Mouse (Mus musculus) cerebellum, adult 18-20 months (tissue): Measurements from ENCODE around the gene Rorc.

Experiments
- DNase-seq, 2 experiments: peaks; one replicate each; pipeline ENCODE4 v3.0.0; 2021

Rorc gene

DNA sequence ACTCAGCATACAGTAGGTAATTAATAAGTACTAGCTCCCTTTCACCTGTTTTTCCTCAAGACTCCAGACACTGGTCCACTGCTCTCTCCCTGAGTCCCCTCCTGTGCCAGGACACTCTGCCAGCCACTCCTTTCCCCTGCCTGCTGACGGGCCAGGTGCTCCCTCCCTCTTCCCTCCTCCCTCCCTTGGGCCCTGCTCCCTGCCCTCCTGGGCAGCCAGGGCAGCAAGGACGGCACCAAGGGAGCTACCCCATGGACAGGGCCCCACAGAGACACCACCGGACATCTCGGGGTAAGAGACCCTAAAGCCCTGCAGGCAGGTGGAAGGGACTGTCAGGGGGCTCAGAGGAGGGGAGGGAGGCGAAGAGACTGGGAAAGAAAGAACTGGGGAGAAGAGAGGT lies at the start of gene Rorc:
Gene Rorc (plus strand): TSS at position 154 of the 400 bp plus-strand sequence.
- peak; percentile 71 to 84 for DNase-seq

DNA sequence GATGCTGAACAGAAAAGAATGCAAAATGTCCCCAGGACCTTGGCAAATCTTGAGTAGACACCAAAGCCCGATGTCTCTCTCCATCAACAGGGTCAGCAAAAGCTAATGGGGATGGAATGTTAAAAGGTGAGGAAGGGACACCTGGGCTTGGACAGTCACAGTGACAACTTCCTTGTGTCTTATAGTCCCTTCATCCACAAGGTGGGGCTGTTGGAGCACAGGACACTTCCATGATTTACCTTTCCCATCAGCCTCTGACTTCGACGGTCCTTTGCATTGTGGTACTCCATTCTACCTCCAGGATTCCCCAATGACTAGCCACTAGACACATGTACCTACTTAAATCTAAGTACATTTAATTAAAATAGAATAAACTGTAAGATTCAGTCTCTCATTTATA lies 43.9 kb upstream of the Rorc start:
- DNase-seq: no peak

DNA sequence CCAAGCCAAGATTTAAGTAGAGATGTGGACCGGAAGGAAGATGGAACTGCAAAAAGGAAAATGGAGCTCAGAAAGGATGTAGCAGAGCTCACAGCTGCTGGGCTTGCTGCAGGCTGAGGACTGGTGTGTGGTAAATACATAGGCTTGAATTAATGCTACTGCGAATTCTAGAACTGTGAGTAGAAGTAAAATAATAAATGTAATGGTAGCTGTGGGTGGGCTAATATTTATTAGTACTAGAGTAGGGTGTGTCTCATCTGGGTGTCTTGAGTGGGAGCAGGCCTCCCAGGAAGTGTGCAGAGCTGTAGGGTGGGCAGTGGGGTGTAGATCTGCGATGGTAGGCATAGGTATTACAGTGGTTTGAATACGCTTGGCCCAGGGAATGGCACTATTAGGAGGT lies 38.2 kb upstream of the Rorc start:
- DNase-seq: no peak

DNA sequence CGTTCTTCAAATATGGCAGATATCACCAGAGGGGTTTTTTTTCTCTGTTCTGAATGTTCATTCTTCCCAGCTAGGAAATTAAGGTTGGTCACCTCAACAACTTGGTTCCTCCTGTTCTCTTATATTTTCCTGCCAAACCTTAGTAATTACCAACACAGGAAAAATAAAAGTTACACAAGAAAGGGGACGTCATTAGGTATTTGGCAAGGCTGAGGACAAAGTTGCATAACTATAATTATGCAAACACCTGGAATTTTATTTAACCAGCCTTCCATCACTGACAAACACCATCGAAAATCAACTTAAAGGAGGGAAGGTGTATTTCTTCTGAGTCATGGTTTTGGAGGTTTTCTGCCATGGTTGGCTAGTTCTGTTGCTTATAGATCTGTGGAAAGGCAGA lies 34.1 kb upstream of the Rorc start:
- DNase-seq: no peak

DNA sequence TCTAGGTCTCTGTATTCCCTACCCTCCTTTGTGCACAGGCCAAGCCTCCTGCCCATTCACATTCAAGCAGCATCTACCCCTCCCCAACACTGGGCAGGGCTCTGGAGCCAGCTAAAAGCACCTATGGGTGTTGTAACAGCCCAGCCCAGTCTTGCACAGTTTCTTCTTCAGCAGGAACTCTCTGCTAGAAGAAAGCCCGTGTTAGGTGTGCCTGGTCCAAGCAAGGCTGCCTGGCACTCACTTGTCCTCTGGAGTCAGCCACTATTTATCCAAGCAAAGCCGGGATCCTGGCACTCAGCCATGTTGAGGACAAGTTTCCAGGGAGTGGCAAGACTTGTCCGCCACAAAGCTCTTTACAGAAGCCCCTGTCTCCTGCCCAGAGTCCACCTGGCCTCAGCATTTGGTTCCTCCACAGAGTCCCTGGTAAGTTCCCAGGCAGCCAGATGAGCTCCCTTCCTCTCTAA lies 30.6 kb upstream of the Rorc start, which contains the start of gene Them5:
Gene Them5 (plus strand): TSS at position 141 of the 464 bp plus-strand sequence.
- no peak for DNase-seq

DNA sequence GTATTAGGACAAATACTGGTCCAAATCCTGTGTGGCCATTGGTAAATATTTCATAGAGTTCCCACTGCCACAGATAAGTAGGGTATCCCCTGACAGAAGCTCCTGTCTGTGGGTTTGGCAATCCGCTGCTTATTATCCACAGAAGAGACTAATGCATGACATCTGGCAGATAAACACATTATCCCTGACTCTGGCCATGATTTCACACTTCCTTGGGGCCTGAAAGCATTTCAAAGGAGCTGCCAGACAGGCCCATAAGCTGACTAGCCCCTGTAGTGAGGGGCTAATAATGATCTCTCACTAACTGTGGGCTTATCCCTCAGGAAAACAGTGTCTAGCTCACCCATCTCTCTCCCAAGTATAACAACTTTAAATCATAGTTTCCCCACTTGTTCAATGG lies 30.0 kb upstream of the Rorc start:
- no peak for DNase-seq

DNA sequence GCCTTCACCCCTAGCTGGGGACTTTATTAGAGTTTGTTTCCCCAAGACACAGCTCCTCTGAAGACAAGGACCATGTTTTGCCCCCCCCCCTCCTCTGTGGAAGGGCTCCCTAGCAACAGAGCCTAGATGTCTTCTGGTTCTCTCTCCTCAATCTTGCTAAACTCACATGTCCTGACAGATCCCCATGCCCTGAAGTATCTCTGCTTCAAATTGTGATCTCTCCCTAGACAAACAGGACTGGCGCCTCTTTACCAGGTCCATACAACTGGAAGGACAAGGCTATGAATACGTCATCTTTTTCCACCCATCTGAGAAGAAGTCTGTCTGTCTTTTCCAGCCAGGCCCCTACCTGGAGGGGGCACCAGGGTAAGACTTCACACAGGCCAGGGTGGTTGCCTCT lies 28.4 kb upstream of the Rorc start:
- DNase-seq: no peak

DNA sequence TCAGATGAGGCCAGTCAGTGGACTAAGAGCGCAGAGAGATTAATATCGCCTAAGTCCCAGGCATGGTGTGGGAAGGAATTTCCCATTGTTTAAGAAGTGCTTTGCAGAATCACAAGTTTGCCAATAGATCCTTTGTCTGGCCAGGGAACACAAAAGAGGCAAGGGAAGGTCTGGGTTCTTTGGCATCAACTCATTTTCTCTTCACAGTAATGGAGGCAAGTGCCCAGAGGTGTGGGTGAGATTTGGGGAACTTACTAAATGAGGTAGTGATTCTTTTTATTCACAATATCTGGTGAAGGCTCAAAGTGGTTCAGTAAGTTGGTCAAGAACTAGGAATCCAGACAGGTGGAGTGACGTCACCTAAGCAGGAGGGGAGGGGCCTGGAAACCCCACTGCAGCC lies 27.7 kb upstream of the Rorc start:
- no peak for DNase-seq

DNA sequence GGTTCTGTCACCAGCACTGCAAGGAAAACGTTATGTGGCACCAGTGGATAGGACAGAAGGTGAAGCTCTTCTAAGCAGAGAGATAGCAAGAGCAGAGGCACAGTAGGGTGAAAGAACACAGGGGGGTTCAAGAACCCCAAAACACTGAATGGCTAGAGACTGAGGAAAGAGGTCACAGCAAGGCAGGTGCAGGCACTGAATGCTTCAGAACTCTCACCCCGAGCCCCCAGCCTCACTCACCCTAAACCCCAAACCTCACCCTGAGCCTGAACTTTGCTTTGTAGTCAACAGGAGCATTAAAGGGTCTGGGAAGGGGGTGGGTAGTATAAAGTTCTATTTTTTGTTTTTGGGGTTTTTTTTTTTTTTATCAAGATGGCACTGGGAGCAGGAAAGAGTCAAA lies 24.4 kb upstream of the Rorc start:
- no peak for DNase-seq

DNA sequence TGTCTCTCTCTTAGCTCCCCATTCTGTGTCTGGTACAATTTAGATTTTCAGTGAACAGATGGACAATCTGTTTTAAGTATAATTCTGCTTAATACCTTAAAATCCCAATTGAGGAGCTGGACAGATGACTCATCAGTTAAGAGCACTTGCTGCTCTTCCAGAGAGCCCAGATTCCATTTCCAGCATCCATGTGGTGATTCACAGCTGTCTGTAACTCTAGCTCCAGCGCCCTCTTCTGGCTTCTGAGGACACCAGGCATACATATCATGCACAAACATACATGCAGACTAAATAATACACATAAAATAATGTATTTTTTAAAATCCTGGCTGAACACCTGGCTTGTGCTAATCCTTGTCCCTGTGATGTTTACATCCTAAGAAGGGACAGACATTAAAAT lies 11.8 kb upstream of the Rorc start:
- no peak for DNase-seq

DNA sequence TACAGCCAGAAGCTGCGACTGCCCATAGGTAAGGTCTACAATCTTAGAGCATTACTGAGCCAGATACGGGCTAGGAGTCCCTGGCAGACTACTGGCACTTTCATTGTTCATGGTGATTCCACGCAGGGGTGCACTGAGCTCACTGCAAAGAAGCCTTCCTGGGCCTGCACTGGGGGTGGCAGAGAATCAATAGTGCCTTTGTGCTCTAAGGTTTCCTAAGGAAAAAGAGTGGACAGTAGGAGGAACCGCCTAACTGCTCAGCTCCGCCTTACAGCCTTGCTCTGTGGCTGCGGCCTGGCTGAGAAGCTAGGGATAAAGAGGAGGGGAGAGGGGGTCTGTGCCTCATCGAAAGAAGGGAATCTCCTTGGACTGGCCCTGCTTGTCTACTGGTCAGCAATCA lies 10.5 kb upstream of the Rorc start, which contains the start of gene C2cd4d:
Gene C2cd4d (plus strand): TSS at position 301 of the 400 bp plus-strand sequence.
- DNase-seq: no peak

DNA sequence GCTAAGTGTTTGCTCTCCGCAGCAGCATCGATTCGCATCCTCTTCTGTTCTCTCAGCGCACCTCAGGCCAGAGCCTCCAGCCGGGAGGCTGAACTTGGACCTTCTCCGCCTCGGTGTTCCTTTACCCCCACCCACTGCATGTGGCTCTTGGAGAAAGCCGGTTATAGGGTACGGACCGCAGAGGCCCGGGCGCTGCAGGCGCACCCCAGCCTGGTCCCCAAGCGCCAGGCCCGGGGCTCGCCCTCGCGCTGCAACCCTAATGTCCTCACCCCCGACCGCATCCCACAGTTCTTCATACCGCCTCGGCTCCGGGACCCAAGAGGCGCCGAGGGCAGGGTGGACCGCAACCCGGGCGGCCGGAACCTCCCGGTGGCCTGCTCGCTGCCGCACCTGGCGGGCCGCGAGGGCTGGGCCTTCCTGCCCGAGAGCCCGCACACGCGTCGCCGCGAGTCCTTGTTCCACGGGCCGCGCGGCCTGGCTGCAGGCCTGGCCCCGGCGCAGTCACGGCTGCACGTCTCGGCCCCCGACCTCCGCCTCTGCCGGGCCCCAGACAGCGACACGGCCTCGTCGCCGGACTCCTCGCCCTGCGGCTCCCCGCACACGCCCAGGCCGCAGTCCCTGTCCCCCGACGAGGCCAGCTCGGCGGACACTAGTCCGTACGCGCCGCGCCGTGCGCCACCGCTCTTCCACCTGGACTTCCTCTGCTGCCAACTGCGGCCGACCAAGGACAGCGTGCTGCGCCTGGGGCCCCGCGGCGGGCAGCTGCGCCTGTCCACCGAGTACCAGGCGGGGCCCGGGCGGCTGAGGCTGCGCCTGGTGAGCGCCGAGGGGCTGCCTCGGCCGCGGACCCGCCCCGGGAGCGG lies 9.1 kb upstream of the Rorc start:
- DNase-seq: peak; percentile 58 to 76

DNA sequence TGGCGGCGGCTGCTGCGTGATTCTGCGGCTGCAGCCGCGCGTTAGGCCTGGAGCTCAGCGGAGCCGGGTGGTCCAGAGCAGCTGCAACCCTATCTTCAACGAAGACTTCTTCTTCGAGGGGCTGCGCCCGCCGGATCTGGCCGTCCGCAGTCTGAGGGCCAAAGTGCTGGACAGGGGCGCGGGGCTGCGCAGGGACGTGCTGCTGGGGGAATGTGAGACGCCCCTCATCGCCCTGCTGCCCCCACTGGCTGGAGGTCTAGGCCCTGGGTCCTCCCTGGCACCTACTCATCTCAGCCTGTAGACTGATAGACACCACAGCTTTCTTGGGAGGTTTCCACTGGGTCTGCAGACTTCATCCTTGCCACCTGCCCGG lies 8.5 kb upstream of the Rorc start:
- DNase-seq: peak in 1 of 2 experiments; percentile 26

DNA sequence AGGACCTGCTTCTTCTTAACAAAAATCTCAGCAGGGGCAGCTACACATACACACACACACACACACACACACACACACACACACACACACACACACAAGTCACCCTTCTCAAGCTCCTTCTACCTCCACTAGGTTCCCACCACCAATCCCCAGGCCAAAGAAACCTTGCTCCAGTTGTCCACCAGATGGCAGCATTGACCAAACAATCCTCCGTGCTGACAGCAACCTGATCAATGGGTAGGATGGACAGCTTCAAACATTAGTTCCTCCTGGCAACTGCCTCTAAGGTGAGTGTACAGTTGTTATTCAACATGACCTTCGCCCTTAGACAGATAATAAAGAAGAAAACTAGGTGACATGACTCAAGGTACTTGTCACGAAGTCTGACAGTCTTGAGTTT lies 5.8 kb upstream of the Rorc start:
- peak; percentile 82 to 88 for DNase-seq

DNA sequence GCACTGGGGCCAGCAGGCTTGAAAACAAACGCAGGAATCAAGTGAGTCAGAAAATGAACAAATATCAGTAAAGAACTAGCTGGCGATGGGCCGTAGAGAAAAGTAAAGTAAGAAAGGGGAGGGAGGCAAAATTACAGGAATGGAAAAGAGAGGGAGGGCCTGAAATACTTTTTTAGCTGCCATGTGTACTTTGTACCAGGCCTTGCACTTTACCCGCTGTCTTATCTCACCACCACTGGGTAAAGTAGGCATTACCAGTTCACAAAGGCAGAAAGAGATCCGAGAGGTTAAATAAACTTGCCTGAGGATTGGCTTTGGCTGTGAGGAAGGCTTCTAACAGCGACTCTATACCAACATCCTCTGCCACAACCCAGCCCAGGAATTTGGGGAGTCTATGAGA lies 5.1 kb upstream of the Rorc start:
- DNase-seq: no peak

DNA sequence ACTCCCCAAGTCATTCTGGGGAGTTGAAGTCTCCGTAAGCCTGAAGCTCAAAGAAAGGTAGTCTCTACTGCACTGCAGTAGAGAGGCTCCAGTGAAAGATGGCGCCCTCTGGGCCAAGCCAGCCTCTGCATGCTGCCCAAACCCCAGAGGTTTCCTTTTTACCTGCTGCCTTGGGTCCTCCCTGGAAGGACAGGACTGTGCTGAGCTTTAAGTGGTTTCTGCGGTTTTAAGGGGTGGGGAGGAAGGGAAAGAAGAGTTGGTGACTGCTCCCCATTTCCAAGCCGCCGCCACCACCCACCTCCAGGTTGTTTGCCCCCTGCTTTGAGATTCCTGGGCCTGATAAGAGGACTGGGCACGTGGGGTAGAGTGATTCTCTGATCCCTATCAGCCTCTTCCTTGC lies 4.0 kb upstream of the Rorc start:
- no peak for DNase-seq

DNA sequence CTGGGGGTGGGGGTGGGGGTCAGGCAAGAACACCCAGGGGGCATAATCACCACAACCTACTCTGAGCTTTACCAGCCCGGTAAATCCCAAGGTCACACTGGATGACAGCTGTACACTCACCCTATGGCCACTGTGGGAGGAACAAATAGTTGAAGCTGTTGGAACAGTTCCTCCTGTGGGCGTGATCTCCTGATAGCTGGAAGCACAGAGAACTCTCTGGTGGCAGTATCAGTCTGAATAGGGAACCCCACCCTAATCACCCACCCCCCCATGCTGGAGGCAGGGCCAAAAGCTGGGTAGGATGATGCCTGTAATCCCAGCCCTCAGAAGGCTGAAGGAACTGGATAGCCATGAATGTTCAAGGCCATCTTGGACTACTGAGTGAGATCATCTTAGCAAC lies 2.9 kb upstream of the Rorc start:
- no peak for DNase-seq

DNA sequence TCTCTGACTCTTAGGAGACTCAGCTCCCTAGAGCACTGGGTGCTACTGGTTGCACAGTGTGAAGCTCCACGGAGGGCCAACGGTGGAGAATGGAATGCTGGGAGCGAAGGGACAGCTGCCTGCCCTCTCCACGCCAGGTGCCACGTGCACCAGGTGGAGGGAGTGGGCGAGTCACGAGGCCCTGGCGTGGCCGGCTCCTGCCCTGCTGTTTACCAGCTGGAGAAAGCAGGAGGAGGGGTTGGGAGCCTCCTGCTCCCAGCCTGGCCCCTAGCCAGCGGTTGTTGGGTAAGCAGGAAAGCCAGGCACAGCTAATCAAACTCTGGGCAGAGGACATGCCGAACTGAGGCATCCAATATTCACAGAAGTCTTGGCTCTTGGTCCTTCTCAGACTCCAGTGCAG lies 957 bp upstream of the Rorc start:
- peak; percentile 75 to 78 for DNase-seq

DNA sequence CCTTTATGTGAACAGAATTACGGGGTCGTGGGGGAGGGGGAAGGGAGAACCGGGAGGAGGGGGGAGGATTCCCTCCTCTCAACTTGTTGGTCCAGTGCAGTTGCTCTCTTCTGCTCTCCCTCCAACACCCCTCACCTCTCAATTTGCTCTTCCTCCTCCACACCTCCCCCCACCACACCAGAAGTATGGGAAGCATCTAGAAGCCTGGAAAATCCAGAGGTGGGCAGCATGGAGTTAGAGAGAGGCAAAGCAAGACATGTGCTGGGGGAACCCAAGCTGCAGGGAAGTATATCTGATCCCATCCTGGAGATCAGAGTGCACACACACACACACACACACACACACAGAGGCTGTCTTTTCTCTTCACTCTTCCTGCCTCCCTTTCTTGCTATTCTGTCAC lies 556 bp upstream of the Rorc start:
- no peak for DNase-seq

DNA sequence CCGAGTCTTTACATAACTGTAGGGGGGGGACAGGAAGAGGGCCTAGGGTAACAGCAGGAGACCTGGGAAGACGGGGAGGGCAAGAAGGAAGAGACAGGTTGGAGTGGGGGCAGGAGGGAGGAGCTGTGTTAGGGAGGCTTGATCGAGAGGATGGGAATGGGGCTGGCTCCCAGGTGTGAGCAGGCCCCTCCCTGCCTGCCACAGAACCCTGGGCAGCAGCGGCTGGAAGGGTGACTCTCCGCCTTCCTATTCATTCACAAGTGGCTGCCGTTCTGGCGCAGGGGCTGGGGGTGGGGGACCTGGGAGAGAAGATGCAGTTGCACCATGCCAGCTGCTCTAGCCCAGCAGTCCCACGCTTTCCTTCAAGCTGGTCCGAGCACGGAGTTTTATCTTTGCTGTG lies 496 bp downstream of the Rorc start:
- DNase-seq: peak; percentile 43 to 63

DNA sequence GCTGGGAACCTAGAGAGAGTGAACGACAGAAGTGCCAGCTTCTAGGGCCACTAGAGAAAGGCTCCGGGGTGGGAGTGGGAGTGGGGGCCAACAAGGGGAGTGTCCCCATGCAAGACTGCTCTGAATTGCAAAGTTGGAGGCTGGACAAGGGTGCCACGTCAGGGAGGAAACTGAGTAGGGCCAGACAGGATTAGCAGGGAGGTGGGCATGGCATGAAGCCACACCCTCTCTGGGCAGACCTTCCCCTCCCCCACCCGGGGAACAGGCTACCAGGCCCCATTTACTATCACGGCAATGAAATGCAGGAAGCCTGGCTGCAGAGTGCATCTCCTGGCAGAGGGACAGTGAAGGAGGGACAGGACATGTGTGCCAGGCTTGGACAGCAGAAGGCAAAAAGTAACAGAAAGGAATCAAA lies 1.0 kb downstream of the Rorc start:
- peak; percentile 70 for DNase-seq

DNA sequence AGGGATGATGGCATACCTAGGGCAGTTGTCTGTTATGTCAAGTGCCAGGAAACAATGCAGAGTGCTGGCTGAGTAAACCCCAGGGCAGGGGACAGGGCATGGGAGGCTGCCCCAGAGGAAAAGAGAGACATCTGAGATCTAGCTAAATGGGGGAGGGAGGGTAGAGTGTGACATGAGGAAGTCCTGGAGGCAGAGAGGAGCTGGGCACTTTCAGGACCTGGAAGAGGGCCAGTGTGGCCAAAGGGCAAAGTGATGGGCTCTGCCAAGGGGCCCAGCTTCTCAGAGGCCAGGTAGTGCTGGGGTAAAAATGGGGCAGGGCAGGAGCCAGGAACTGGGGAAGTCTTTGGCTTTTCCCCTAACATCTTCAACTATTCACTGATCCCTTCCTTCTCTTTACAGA lies 2.0 kb downstream of the Rorc start:
- no peak for DNase-seq

DNA sequence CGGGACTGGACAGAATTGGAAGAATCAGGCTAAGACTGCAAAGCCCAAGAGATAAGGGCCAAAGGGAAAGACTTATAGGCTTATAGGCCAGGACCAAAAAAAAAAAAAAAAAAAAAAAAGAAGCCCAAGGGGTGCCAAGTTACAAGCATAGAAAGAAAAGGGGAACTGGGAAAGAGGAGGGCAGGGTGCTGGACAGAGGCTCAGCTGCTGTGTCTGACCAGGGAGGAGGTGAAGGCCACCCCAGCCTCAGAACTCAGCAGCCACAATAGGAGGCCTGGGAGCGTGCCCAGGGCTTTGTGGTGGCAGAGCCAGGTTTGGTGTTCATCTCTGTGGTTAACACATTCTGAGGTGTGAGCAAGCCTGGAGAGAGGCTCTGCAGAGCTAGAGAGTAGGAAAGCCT lies 2.6 kb downstream of the Rorc start:
- no peak for DNase-seq

DNA sequence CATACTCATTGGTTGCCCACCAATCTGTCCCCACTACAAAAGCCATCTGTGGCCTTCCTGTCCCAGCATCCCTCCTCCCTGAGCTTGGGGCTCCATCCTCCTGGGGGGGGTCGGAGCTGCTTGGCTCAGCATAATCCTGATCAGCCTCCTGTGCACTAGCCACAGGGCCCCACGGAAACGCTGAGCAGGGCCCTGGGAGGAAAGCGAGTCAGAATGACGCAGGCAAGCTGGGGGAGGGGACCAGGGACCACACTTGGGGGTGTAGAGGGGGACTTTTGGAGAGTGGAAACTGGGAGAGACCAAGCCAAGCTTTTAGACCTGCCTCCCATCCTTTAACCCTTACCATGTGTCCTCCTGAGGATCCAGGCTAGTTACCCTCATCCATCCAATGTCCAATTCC lies 3.3 kb downstream of the Rorc start:
- no peak for DNase-seq
